Mouse (Mus musculus) limb, embryonic 15.5 days (tissue): ENCODE measurements at regions not wholly inside any gene's neighbourhood (a gene's known extent, or its start where the extent isn't known, plus 50 kb on each side); places are given as distances from the start of the nearest gene placed in this dataset.

Experiments used
- ATAC-seq: fragments of 200-750 bp; cut with Nextera tagmentation; 2 replicates; pipeline ENCODE4 v1.8.0; 2017; ENCODE audit warnings: low read depth, moderate TSS enrichment; ENCODE audit not compliant: insufficient number of reproducible peaks, low FRiP score, low TSS enrichment
- H3K27ac ChIP-seq: fragments of 300-500 bp; sonication (generic); 2 replicates; pipeline ENCODE4 v1.5.1; 2015; ENCODE audit warnings: moderate library complexity, mild to moderate bottlenecking, inconsistent platforms
- H3K27me3 ChIP-seq: fragments of 300-500 bp; sonication (generic); 2 replicates; pipeline ENCODE4 v1.6.1; 2015; ENCODE audit warnings: inconsistent platforms
- H3K36me3 ChIP-seq: fragments of 300-500 bp; sonication (generic); 2 replicates; pipeline ENCODE4 v1.6.1; 2015; ENCODE audit warnings: inconsistent platforms
- H3K4me1 ChIP-seq: fragments of 300-500 bp; sonication (generic); 2 replicates; pipeline ENCODE4 v1.6.1; 2015; ENCODE audit warnings: inconsistent platforms
- H3K4me2 ChIP-seq: fragments of 300-500 bp; sonication (generic); 2 replicates; pipeline ENCODE4 v1.6.1; 2015; ENCODE audit warnings: mild to moderate bottlenecking, inconsistent platforms
- H3K4me3 ChIP-seq: fragments of 300-500 bp; sonication (generic); 2 replicates; pipeline ENCODE4 v1.5.1; 2015; ENCODE audit warnings: mild to moderate bottlenecking, inconsistent platforms
- H3K9ac ChIP-seq: fragments of 300-500 bp; sonication (generic); 2 replicates; pipeline ENCODE4 v1.6.1; 2015; ENCODE audit warnings: inconsistent platforms
- H3K9me3 ChIP-seq: fragments of 300-500 bp; sonication (generic); 2 replicates; pipeline ENCODE4 v1.6.1; 2016; ENCODE audit warnings: inconsistent platforms
- WGBS: fragments of 180-500 bp; shearing (Covaris S2); methylation state at CpG from one replicate; pipeline ENCODE4 v1.1.7; 2015; 5-methylcytosine and 5-hydroxymethylcytosine counted together

- WGBS, result 81% methylated on average over 7 of the region's 7 CpGs
- Histone ChIP-seq H3K4me3 (no peak overlapping the region), H3K9ac (no peak overlapping the region), H3K36me3 (no peaks in the 10 kb centered on the region), H3K4me2 (no peak overlapping the region), H3K27ac (no peak overlapping the region), H3K4me1 (no peaks in the 10 kb centered on the region), H3K27me3 (no peaks in the 10 kb centered on the region), H3K9me3 (no peaks in the 10 kb centered on the region)
- no peak for ATAC-seq
Measured at GRCm38 (mm10) chr13:38878718-38879669, 81.7 kb downstream of the Slc35b3 start.

GRCm38 (mm10) chr13:38875923-38876322 is 84.8 kb downstream of the Slc35b3 start:
- Histone ChIP-seq H3K4me2 (no peak overlapping the region), H3K9me3 (no peaks in the 10 kb centered on the region), H3K27ac (no peak overlapping the region), H3K27me3 (no peaks in the 10 kb centered on the region), H3K4me3 (no peak overlapping the region), H3K4me1 (no peaks in the 10 kb centered on the region), H3K36me3 (no peaks in the 10 kb centered on the region), H3K9ac (no peak overlapping the region)
- ATAC-seq, result no peak
- 81% methylated on average over 2 of the region's 2 CpGs for WGBS

- Histone ChIP-seq H3K27ac (no peak overlapping the region), H3K9ac (no peak overlapping the region), H3K36me3 (no peaks in the 10 kb centered on the region), H3K27me3 (no peaks in the 10 kb centered on the region), H3K9me3 (no peaks in the 10 kb centered on the region), H3K4me3 (no peak overlapping the region), H3K4me2 (no peak overlapping the region), H3K4me1 (no peaks in the 10 kb centered on the region)
- ATAC-seq, result no peak
- WGBS, result 37% methylated on average over 4 of the region's 4 CpGs
Measured at GRCm38 (mm10) chr13:38864002-38864401, 96.7 kb downstream of the Slc35b3 start.

DNA sequence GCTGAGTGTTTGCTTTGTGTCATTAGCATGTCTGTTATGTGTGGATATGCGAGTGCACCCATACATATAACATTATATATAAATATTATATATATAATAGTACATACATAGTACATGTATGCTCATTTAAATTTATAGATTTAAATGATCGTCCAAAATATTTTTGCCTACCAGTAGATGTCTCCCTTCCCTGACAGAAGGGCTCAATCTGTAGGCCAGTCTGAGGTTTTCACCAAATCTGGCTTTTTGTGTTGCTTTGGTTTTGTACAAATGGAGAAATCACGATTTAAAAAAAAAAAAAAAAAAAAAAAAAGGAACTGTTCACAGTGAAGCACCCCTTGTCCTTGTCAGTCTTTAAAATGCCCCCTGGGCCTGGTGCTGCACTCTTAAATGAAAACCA is 104.9 kb downstream of the Slc35b3 start:
- no peaks in the 10 kb centered on the region for H3K27me3 ChIP-seq
- H3K9ac ChIP-seq, result no peak overlapping the region
- H3K4me2 ChIP-seq, result no peak overlapping the region
- H3K4me1 ChIP-seq, result no peaks in the 10 kb centered on the region
- H3K4me3 ChIP-seq, result no peak overlapping the region
- ATAC-seq, result no peak
- H3K9me3 ChIP-seq, result no peaks in the 10 kb centered on the region
- H3K36me3 ChIP-seq, result no peaks in the 10 kb centered on the region
- H3K27ac ChIP-seq, result no peak overlapping the region
- 52% methylated on average over 3 of the region's 3 CpGs for WGBS

- 81% methylated on average over 2 of the region's 2 CpGs for WGBS
- no peak for ATAC-seq
- Histone ChIP-seq H3K4me2 (no peak overlapping the region), H3K4me3 (no peak overlapping the region), H3K27me3 (no peaks in the 10 kb centered on the region), H3K36me3 (no peaks in the 10 kb centered on the region), H3K9ac (no peak overlapping the region), H3K9me3 (no peaks in the 10 kb centered on the region), H3K27ac (no peak overlapping the region), H3K4me1 (no peaks in the 10 kb centered on the region)
Measured at GRCm38 (mm10) chr13:38854986-38855385, 105.7 kb downstream of the Slc35b3 start.

- no peak overlapping the region for H3K4me3 ChIP-seq
- H3K9me3 ChIP-seq, result no peaks in the 10 kb centered on the region
- ATAC-seq, result no peak
- no peaks in the 10 kb centered on the region for H3K4me1 ChIP-seq
- no peak overlapping the region for H3K9ac ChIP-seq
- 43% methylated on average over 9 of the region's 9 CpGs for WGBS
- H3K36me3 ChIP-seq, result no peaks in the 10 kb centered on the region
- no peak overlapping the region for H3K27ac ChIP-seq
- H3K4me2 ChIP-seq, result no peak overlapping the region
- no peaks in the 10 kb centered on the region for H3K27me3 ChIP-seq
Measured at GRCm38 (mm10) chr13:38852868-38853267, 107.8 kb downstream of the Slc35b3 start.

DNA sequence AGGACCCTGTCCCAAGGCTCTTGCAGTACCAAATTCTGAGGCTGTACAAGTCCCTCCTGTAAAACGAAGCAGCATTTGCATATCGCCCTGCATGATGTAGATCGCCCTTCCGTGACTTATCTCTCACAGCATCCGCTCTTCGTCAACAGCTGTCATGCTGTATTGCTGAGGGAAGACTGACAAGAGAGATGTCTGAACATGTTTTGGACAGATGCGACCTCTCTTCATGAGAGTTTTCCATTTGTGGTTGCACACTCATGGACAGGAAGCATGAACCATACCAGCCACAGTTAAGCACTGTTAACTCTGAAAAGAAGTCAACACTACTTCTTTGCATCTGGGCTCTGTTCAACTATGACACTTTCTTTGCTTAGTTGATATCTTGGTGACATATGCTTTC is 108.9 kb downstream of the Slc35b3 start:
- Histone ChIP-seq H3K9ac (no peak overlapping the region), H3K9me3 (no peaks in the 10 kb centered on the region), H3K4me1 (no peaks in the 10 kb centered on the region), H3K4me3 (no peak overlapping the region), H3K4me2 (no peak overlapping the region), H3K36me3 (no peaks in the 10 kb centered on the region), H3K27me3 (no peaks in the 10 kb centered on the region), H3K27ac (no peak overlapping the region)
- ATAC-seq, result no peak
- 79% methylated on average over 7 of the region's 7 CpGs for WGBS

DNA sequence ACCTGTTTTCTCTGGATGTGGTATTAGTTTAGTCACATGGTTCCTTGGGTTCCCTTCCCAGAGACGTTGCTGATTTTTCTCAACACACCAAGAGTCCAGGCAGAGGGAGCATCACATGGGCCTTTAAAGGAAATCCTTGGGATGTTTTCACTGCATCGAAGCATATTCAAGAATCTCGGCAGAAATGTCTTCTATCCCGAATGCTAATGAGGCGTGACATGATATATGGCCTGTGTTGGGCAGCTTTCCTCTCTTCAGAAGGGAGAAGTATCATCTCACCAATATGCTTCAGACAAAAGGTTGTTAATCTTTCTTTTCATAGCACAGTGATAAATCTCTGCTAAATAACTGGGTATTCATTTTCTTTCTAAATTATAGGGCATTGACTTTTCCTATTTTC is 122.4 kb downstream of the Slc35b3 start:
- Histone ChIP-seq H3K9ac (no peak overlapping the region), H3K27me3 (no peaks in the 10 kb centered on the region), H3K4me2 (no peak overlapping the region), H3K36me3 (no peaks in the 10 kb centered on the region), H3K4me3 (no peak overlapping the region), H3K27ac (no peak overlapping the region), H3K9me3 (no peaks in the 10 kb centered on the region), H3K4me1 (no peaks in the 10 kb centered on the region)
- WGBS, result 57% methylated on average over 5 of the region's 5 CpGs
- no peak for ATAC-seq

DNA sequence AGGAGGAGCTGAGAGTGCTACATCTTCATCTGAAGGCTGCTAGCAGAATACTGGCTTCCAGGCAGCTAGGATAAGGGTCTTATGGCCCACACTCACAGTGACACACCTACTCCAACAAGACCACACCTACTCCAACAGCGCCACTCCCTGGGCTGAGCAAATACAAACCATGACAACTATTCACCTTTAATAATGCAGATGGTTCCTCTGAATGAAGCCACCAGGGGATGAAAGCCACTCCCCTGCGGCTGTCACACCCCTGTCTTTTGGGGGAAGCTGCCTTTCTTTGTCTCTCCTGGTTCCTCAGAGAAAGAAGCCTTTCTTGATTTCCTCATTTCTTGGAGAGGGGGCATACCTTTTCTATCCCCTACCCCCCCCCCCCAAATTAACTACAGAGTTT is 135.0 kb downstream of the Slc35b3 start:
- WGBS, result 37% methylated on average over 2 of the region's 2 CpGs
- Histone ChIP-seq H3K27ac (no peak overlapping the region), H3K4me3 (no peak overlapping the region), H3K9me3 (no peaks in the 10 kb centered on the region), H3K4me1 (no peaks in the 10 kb centered on the region), H3K36me3 (no peaks in the 10 kb centered on the region), H3K4me2 (no peak overlapping the region), H3K27me3 (no peaks in the 10 kb centered on the region), H3K9ac (no peak overlapping the region)
- ATAC-seq, result no peak

- Histone ChIP-seq H3K9me3 (no peaks in the 10 kb centered on the region), H3K36me3 (no peaks in the 10 kb centered on the region), H3K27me3 (no peaks in the 10 kb centered on the region), H3K4me3 (no peak overlapping the region), H3K4me2 (no peak overlapping the region), H3K4me1 (no peaks in the 10 kb centered on the region), H3K9ac (no peak overlapping the region), H3K27ac (no peak overlapping the region)
- no peak for ATAC-seq
- WGBS, result 71% methylated on average over 3 of the region's 3 CpGs
Measured at GRCm38 (mm10) chr13:38819526-38819925, 141.1 kb downstream of the Slc35b3 start.

GRCm38 (mm10) chr13:38818781-38819180 is 141.9 kb downstream of the Slc35b3 start:
- Histone ChIP-seq H3K9ac (no peak overlapping the region), H3K9me3 (no peaks in the 10 kb centered on the region), H3K4me3 (no peak overlapping the region), H3K27ac (no peak overlapping the region), H3K27me3 (no peaks in the 10 kb centered on the region), H3K4me2 (no peak overlapping the region), H3K4me1 (no peaks in the 10 kb centered on the region), H3K36me3 (no peaks in the 10 kb centered on the region)
- WGBS, result 86% methylated on average over 1 of the region's 1 CpGs
- ATAC-seq, result no peak

- no peaks in the 10 kb centered on the region for H3K4me1 ChIP-seq
- H3K9ac ChIP-seq, result no peak overlapping the region
- 78% methylated on average over 7 of the region's 9 CpGs for WGBS
- H3K4me2 ChIP-seq, result no peak overlapping the region
- H3K9me3 ChIP-seq, result no peaks in the 10 kb centered on the region
- no peak overlapping the region for H3K4me3 ChIP-seq
- no peak overlapping the region for H3K27ac ChIP-seq
- H3K27me3 ChIP-seq, result no peaks in the 10 kb centered on the region
- ATAC-seq, result no peak
- no peaks in the 10 kb centered on the region for H3K36me3 ChIP-seq
Measured at GRCm38 (mm10) chr13:38816296-38816695, 144.4 kb downstream of the Slc35b3 start.
